Mouse (Mus musculus) liver, adult 2 months (tissue): ENCODE data around the gene Xpc. TPM values are rescaled to one million over a fixed set of nuclear protein-coding genes. Genes with fewer than 3 reads are reported as not detected.

ENCODE experiments used
- DNase-seq: peaks from one replicate; pipeline ENCODE4 v3.0.0-alpha.2; 2011; ENCODE audit warnings: low read depth, low spot score; ENCODE audit errors: extremely low read depth
- H3K27ac ChIP-seq: fragments of 200-500 bp; replicated peaks from 2 replicates; pipeline ENCODE4 v1.5.1; 2012; ENCODE audit warnings: low read depth, mild to moderate bottlenecking, control low read depth, inconsistent platforms, low read length; ENCODE audit not compliant: insufficient read depth
- H3K27me3 ChIP-seq: fragments of 200-500 bp; 2 replicates; pipeline ENCODE4 v1.6.1; 2012; ENCODE audit warnings: mild to moderate bottlenecking, moderate library complexity, low read length, inconsistent platforms; ENCODE audit not compliant: control insufficient read depth, insufficient read depth
- H3K36me3 ChIP-seq: fragments of 200-500 bp; 2 replicates; pipeline ENCODE4 v1.6.1; 2012; ENCODE audit warnings: low read length, inconsistent platforms; ENCODE audit not compliant: control insufficient read depth, insufficient read depth
- H3K4me1 ChIP-seq: fragments of 200-500 bp; 2 replicates; pipeline ENCODE4 v1.6.1; 2011; ENCODE audit warnings: low read length; ENCODE audit not compliant: control insufficient read depth, insufficient read depth
- H3K4me3 ChIP-seq: fragments of 200-500 bp; 2 replicates; pipeline ENCODE4 v1.5.1; 2011; ENCODE audit warnings: low read depth, mild to moderate bottlenecking, control low read depth, low read length, moderate library complexity; ENCODE audit not compliant: insufficient read depth
- H3K79me2 ChIP-seq: fragments of 200-500 bp; 2 replicates; pipeline ENCODE4 v1.6.1; 2012; ENCODE audit warnings: inconsistent platforms, mild to moderate bottlenecking, low read length, moderate library complexity; ENCODE audit not compliant: control insufficient read depth, insufficient read depth
- H3K9ac ChIP-seq: fragments of 200-500 bp; 2 replicates; pipeline ENCODE4 v1.6.1; 2012; ENCODE audit warnings: low read depth, mild to moderate bottlenecking, control low read depth, inconsistent platforms, low read length
- CTCF ChIP-seq: fragments of 200-500 bp; IDR thresholded peaks from 2 replicates; pipeline ENCODE4 v1.5.1; 2011; ENCODE audit warnings: low read depth, low read length, control low read depth
- POLR2A ChIP-seq: fragments of 200-500 bp; IDR thresholded peaks from 2 replicates; pipeline ENCODE4 v1.6.1; 2011; ENCODE audit warnings: low read length, control low read depth; ENCODE audit not compliant: insufficient read depth; ENCODE audit errors: extremely low read depth
- WGBS: fragments of 180-500 bp; shearing (Covaris S2); methylation state at CpG from one replicate; pipeline ENCODE4 v1.1.7; 2018; 5-methylcytosine and 5-hydroxymethylcytosine counted together
- polyA plus RNA-seq: library from polyadenylated mRNA; depleted of rRNA; stranded (reverse); fragments of >200 nt; gene quantifications from 2 replicates; pipeline ENCODE4 v1.2.3, GENCODE M21; 2012
- total RNA-seq: library from RNA; depleted of rRNA; stranded (reverse); fragments of >200 nt; gene quantifications from 2 replicates; pipeline ENCODE4 v1.2.3, GENCODE M21; 2014

Xpc gene
- total and polyA plus RNA-seq, 2 experiments, result 5.6 to 12.4 TPM

DNA sequence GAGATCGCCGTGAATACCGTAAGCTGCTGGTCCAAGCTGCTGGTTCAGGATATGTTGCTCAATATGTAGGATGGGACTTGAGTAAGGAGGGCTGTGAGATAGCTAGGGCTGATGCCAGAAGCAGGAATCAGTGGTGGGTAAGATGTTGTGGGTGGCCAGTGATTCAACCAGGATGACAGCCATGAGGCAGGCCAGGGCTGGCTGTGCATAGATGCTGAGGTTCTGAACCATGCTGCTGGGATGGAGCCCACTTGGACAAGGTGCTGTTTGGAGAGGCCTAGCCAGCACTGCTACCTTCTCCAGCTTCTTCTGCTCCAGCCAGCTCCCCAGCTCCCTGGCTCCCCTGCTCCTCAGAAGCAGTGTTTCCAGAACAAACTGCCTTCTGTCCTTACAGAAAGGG lies 36.0 kb upstream of the Xpc start:
- TF ChIP-seq CTCF (no peak), POLR2A (no peak)
- no peak for DNase-seq
- no peaks in the 10 kb centered on the region for H3K4me1 ChIP-seq
- H3K36me3 ChIP-seq, result no peaks in the 10 kb centered on the region
- H3K27ac ChIP-seq, result no peak overlapping the region
- H3K9ac ChIP-seq, result no peak overlapping the region
- H3K79me2 ChIP-seq, result no peaks in the 10 kb centered on the region
- H3K27me3 ChIP-seq, result no peaks in the 10 kb centered on the region
- 99% methylated on average over 3 of the region's 3 CpGs for WGBS
- no peak overlapping the region for H3K4me3 ChIP-seq

DNA sequence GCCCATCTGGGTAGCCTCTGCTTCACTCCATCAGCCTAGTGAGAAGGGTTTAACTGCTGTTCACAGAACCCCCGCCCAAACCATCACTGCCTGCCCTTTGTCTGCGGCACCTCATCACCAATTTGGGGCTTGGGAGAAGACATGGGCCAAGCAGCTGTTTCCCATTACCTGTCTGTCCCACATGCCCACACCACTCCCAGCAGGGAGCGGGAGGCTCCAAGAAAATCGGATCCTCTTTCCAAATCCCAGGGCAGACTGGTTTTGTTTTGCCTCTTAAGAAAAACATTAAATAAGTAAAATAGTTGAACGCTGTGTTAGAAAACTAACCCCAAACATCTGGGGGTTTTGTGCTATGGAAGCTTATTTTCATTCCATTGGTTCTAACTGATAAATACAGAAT lies 33.9 kb upstream of the Xpc start:
- Histone ChIP-seq H3K4me3 (no peak overlapping the region), H3K4me1 (no peaks in the 10 kb centered on the region), H3K9ac (no peak overlapping the region), H3K36me3 (no peaks in the 10 kb centered on the region), H3K27ac (no peak overlapping the region), H3K79me2 (no peaks in the 10 kb centered on the region), H3K27me3 (no peaks in the 10 kb centered on the region)
- DNase-seq, result no peak
- TF ChIP-seq CTCF (no peak), POLR2A (no peak)
- 86% methylated on average over 5 of the region's 5 CpGs for WGBS

DNA sequence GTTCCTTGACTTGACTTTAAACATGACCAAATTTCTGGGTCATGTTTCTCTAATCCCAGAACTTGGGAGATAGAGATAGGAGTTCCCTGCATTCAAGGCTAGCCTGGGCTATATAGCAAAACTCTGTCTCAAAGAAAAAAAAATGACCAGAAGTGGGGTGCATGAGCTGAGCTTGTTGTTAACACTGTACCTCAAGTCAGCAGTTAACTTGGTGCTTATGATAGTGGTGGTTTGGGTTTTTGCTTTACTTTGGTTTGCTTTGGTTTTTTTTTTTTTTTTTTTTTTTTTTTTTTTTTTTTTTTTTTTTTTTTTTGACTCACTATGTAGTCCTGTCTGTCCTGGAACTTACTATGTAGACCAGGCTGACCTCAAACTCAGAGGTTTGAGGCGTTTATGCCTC lies 31.6 kb upstream of the Xpc start:
- 43% methylated on average over 1 of the region's 1 CpGs for WGBS
- TF ChIP-seq POLR2A (no peak), CTCF (no peak)
- no peak for DNase-seq

GRCm38 (mm10) chr6:91546241-91546884 lies 30.7 kb upstream of the Xpc start:
- Histone ChIP-seq H3K27ac (no peak overlapping the region), H3K4me1 (no peaks in the 10 kb centered on the region), H3K9ac (no peak overlapping the region), H3K27me3 (no peaks in the 10 kb centered on the region), H3K4me3 (no peak overlapping the region), H3K79me2 (no peaks in the 10 kb centered on the region), H3K36me3 (no peaks in the 10 kb centered on the region)
- DNase-seq, result peak; percentile 48
- TF ChIP-seq POLR2A (no peak), CTCF (no peak)
- WGBS, result 49% methylated on average over 9 of the region's 9 CpGs

More for the DNA sequence above, 31.6 kb upstream of the Xpc start:
- Histone ChIP-seq H3K36me3 (no peaks in the 10 kb centered on the region), H3K4me1 (no peaks in the 10 kb centered on the region), H3K4me3 (no peak overlapping the region), H3K9ac (no peak overlapping the region), H3K27me3 (no peaks in the 10 kb centered on the region), H3K27ac (no peak overlapping the region), H3K79me2 (no peaks in the 10 kb centered on the region)

DNA sequence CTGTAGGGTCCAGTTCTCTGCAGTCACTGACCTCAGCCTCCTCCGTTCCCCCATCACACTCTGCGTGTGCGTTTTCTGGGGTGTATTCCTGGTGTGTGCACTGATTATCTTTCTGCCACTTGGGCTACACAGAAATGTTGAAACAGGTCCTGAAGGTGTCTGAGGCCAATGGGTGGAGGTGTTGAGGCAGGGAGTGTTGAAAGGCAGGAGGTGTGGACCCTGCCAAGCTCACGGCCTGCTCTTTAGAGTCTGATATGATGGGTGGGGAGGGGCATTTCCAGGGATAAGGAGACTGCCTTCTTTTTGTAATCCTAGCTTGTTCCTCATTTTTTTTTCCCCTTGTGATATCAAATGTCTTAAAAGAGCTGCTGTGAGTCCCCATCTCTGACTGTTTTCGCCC lies 27.4 kb upstream of the Xpc start:
- Histone ChIP-seq H3K36me3 (no peaks in the 10 kb centered on the region), H3K27ac (no peak overlapping the region), H3K4me3 (no peak overlapping the region), H3K9ac (no peak overlapping the region), H3K27me3 (no peaks in the 10 kb centered on the region), H3K4me1 (no peaks in the 10 kb centered on the region), H3K79me2 (no peaks in the 10 kb centered on the region)
- TF ChIP-seq CTCF (no peak), POLR2A (no peak)
- DNase-seq, result no peak
- WGBS, result 90% methylated on average over 5 of the region's 5 CpGs

DNA sequence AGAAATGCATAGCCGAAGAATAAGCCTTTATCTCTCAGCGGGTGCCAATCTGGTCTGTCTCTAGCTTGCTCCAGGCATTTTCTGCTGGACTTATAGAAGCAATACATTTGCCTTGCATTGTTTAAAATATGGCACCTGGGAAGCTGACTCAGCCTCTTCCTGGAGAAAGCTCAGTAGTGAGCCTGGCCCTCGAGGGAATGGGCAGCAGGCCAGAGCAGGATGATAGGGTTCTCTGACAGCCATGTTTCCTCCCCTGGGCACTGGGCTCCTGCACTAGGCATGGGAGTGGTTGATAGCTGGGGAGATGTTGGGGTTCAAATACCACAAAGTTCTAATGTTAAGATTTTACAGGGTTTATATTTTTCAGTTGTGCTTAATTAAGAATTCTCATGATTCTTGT lies 25.6 kb upstream of the Xpc start:
- no peaks in the 10 kb centered on the region for H3K4me1 ChIP-seq
- no peaks in the 10 kb centered on the region for H3K36me3 ChIP-seq

More for the DNA sequence above, 25.6 kb upstream of the Xpc start:
- H3K9ac ChIP-seq, result no peak overlapping the region
- H3K27me3 ChIP-seq, result no peaks in the 10 kb centered on the region
- 71% methylated on average over 3 of the region's 3 CpGs for WGBS
- no peak for DNase-seq
- no peaks in the 10 kb centered on the region for H3K79me2 ChIP-seq
- H3K27ac ChIP-seq, result no peak overlapping the region
- TF ChIP-seq POLR2A (no peak), CTCF (no peak)
- H3K4me3 ChIP-seq, result no peak overlapping the region
